Mouse (Mus musculus): ENCODE results near the gene Chrna10. TPM values are rescaled to one million over a fixed set of nuclear protein-coding genes. Genes with fewer than 3 reads are reported as not detected.

Gene Chrna10
- total RNA-seq (2021) = not detected in 2 replicates
- long read RNA-seq = 0 reads

DNA sequence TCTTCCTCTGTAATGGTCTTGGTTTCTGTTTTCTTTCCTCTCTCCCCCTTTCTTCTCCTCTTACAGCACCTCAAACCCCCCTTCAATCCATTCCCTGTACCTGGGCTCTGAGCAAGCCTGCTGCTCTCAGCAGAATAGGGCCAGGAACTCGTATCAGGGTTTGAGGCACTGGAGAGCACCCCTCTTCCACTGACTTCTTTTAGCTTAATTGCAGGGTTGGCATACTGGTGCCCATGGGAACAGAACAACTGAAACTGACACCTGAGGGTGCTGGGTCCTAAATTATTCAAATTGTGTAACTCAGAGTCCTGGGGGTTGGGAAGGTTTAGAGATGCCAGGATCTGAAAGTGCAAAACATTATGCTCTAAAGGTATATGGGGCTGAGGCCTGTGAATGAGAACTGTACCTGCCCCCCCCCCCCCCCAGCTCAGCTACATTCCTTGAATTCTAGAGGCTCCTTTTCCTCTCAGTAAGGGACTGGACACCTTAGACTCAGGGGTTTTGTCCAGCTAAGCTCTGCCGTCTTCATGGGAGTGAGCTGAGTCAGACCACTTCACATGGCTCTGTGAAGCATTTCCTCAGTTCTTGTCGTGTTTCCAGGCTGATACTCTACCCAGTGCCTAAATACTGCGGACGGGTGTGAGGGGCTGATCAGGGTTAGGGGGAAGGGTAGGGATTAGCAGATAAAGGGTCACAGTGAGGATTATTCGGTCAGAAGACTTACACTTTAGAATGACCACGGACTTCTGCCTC is at the start of gene Chrna10:
Chrna10 (minus strand) TSS at position 250 of the 753 bp plus-strand sequence.
- DNase-seq = no peak

GRCm38 (mm10) chr7:102153691-102154090 is 37.1 kb upstream of the Chrna10 start:
- no peak for DNase-seq

GRCm38 (mm10) chr7:102137898-102138297 is 21.3 kb upstream of the Chrna10 start:
- no peak for DNase-seq

- DNase-seq = peak; percentile 22
These were observed 20.8 kb upstream of the Chrna10 start for GRCm38 (mm10) chr7:102137464-102137863.

GRCm38 (mm10) chr7:102132395-102132794 is 15.8 kb upstream of the Chrna10 start:
- no peak for DNase-seq

GRCm38 (mm10) chr7:102120326-102120725 is 3.7 kb upstream of the Chrna10 start:
- no peak for DNase-seq

GRCm38 (mm10) chr7:102117382-102117781 is 754 bp upstream of the Chrna10 start:
- no peak for DNase-seq

GRCm38 (mm10) chr7:102113151-102113729 is 3.4 kb downstream of the Chrna10 start:
- no peak for DNase-seq

GRCm38 (mm10) chr7:102109746-102110145 is 6.9 kb downstream of the Chrna10 start:
- DNase-seq = no peak

GRCm38 (mm10) chr7:102109171-102109570 is 7.5 kb downstream of the Chrna10 start, which contains the start of gene Art5:
Gene Art5 (minus strand): TSS chr7:102109489.
- no peak for DNase-seq

DNA sequence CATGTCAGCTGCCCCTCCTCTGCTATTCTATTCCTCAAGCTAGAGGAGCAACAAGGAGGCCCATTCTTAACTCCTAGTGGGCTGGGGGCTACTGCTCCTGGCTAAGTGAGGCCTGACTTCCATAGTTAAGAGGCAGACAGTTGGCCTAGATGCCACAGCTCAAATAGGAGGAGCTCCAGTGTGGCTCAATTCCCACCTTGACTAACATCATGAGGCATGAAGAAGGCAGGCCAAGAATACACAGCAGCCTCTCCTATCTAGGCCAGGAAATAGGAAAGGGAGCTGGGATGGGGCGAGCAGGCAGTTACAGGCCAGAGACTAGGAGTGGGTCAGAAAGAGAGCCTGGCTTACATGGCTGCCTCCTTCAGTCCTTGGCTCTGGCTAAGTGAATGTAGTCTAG is 8.4 kb downstream of the Chrna10 start:
- no peak for DNase-seq

DNA sequence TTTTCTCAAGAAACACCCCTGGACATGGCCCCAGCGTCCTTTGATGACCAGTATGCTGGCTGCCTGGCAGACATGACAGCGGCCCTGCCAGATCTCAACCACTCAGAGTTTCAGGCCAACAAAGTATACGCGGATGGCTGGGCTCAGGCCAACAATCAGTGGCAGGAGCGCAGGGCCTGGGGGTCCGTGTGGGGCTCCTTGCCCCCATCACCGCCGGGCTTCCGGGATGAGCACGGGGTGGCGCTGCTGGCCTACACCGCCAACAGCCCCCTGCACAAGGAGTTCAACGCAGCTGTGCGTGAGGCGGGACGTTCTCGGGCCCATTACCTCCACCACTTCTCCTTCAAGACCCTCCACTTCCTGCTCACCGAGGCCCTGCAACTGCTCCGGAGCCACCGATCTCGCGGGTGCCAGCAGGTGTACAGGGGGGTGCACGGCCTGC is 9.9 kb downstream of the Chrna10 start:
- DNase-seq = peak; percentile 16

- no peak for DNase-seq
These were observed 12.5 kb downstream of the Chrna10 start for GRCm38 (mm10) chr7:102104126-102104525.

GRCm38 (mm10) chr7:102103555-102103954 is 13.1 kb downstream of the Chrna10 start:
- DNase-seq = no peak

DNA sequence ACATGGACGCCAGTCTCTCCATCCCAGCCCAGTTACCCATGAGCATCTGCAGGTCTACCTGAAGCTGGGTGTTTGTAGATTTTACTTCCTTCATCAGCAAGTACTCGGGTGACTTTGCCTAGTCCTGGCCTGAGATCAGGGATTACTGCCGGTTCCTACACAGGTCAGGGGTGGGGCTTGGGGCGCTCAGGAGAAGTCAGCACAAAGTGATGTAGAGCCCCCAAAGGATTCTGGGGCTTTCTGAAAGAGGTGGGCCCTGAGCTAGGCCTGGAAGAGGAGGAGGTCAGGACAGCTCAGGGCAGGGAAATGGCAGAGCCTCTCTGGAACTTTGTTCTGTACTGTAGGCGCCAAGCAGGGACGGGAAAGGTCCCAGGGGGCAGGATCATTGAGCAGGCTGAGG is 13.9 kb downstream of the Chrna10 start:
- no peak for DNase-seq

- DNase-seq = no peak
These were observed 14.4 kb downstream of the Chrna10 start for GRCm38 (mm10) chr7:102102241-102102640.

GRCm38 (mm10) chr7:102101487-102101886 is 15.1 kb downstream of the Chrna10 start, which contains the start of gene Art1:
Gene Art1 (plus strand): TSS chr7:102101743.
- DNase-seq = no peak

DNA sequence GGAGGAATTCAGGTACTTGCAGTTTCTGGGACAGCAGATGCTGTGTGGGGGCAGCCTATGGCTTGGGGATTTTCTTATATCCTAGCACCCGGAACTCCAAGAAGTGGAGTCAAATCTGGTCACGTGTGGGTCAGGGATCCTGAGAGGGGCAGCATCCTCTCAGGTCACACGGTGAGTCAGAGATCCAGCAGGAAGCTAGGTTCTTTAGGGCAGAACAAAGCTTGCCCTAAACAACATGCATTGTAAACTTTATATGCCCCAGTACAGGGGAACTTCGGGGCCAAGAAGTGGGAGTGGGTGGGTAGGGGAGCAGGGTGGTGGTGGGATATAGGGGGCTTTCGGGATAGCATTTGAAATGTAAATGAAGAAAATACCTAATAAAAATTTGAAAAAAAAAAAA is 15.8 kb downstream of the Chrna10 start:
- no peak for DNase-seq

DNA sequence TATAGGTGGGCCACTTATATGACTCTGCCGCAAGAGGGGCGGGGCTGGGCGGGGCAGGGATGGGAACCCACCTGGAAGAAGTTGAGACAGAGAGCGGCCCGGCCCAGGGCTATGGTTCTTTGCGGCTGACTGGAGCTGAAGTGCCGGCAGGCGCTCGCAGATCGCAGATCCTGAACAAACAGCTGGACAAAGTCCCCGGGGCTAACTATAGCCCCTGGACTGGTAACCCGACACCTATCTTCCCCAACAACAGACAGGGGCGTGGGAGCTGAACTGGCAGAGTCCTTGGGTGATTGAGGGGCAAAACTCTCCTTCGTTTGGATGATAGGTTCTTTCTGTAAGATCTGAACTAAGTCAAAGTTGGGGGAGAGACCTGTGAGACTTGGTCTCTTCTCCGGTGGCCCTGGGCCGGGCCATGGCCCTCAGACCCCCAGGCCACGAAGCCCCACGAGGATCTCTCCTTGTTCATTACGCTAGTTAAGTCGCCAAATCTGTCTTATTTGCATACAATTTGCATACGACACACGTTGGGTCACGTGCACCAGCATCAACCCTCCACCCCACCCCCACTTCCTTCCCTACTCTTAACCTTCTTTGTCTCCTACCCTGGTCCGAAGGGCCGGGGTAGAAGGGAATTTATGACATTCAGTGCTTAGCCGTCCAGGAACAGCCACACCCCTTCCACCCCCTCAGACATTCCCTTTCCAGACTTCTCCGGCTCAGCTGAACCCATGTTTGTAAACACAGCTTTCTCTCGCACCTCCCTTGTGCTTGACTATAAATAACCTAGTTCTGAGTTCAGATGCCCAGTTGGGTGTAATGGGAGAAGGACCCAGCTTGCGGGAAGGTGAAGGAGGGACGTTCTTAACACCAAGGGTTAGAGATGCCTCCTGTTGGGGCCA is 16.6 kb downstream of the Chrna10 start:
- DNase-seq = no peak

- no peak for DNase-seq
These were observed 29.3 kb downstream of the Chrna10 start for GRCm38 (mm10) chr7:102087336-102087735.

DNA sequence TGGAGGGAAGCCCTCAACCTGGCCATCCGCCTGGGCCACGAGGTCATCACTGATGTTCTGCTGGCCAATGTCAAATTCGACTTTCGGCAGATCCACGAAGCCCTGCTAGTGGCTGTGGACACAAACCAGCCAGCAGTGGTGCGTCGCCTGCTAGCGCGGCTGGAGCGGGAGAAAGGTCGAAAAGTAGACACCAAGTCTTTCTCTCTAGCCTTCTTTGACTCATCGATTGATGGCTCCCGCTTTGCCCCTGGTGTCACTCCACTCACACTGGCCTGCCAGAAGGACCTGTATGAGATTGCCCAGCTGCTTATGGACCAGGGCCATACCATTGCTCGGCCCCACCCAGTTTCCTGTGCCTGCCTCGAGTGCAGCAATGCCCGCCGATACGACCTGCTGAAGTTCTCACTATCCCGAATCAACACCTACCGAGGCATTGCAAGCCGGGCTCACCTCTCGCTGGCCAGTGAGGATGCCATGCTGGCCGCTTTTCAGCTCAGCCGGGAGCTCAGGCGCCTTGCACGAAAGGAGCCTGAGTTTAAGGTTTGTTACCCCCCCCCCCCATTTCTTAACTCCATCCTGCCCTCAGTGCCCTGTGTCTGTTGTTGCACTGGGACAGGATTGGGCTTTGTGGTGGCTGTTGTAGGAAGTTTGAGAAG is 32.5 kb downstream of the Chrna10 start:
- no peak for DNase-seq

GRCm38 (mm10) chr7:102082816-102083215 is 33.8 kb downstream of the Chrna10 start, which contains the start of gene Trpc2:
Gene Trpc2 (plus strand): TSS chr7:102083116.
- no peak for DNase-seq

Data from adrenal gland, postnatal 25 days (tissue).